Mouse (Mus musculus): ENCODE measurements around the gene Hexim2. TPM values are rescaled to one million over a fixed set of nuclear protein-coding genes. Genes with fewer than 3 reads are reported as not detected.

Hexim2 gene
- polyA plus RNA-seq, 1 experiment from 2014 or later, result 29.8 TPM

- WGBS, result 89% methylated on average over 6 of the region's 6 CpGs
- H3K9me3 ChIP-seq (ENCODE audit: control insufficient read depth, low read length), result no peaks in the 10 kb centered on the region
- no peak for ATAC-seq (ENCODE audit: low read depth)
- no peak overlapping the region for H3K4me2 ChIP-seq (ENCODE audit: low read depth, low read length)
- no peak overlapping the region for H3K4me3 ChIP-seq (ENCODE audit: low read depth, low read length)
- no peaks in the 10 kb centered on the region for H3K36me3 ChIP-seq (ENCODE audit: control insufficient read depth, insufficient read depth, low read length)
- H3K4me1 ChIP-seq (ENCODE audit: control insufficient read depth, insufficient read depth, low read length), result peaks cover 12% of the 10 kb centered on the region; the same call in 1 of the 2 replicates
- H3K27ac ChIP-seq (ENCODE audit: low read depth, low read length), result no peak overlapping the region
- H3K9ac ChIP-seq (replicated peaks; ENCODE audit: low read depth, low read length), result no peak overlapping the region
- H3K27me3 ChIP-seq (ENCODE audit: control insufficient read depth, insufficient read depth, low read length), result peaks cover 7% of the 10 kb centered on the region; the same call in 1 of the 2 replicates
Observed at GRCm38 (mm10) chr11:103105810-103106209, 26.4 kb upstream of the Hexim2 start.

GRCm38 (mm10) chr11:103106386-103106785, 25.8 kb upstream of the Hexim2 start:
- WGBS, result 56% methylated on average over 4 of the region's 4 CpGs

GRCm38 (mm10) chr11:103111301-103111700, 20.9 kb upstream of the Hexim2 start:
- Histone ChIP-seq H3K4me1 (ENCODE audit: control insufficient read depth, insufficient read depth, low read length) (0 out of 2 replicates have a peak, but pooled peaks cover 5% of the 10 kb centered on the region), H3K9ac (replicated peaks; ENCODE audit: low read depth, low read length) (no peak overlapping the region), H3K4me2 (ENCODE audit: low read depth, low read length) (peak overlapping the region; percentile 47; the same call in 1 of the 2 replicates), H3K4me3 (ENCODE audit: low read depth, low read length) (no peak overlapping the region), H3K27me3 (ENCODE audit: control insufficient read depth, insufficient read depth, low read length) (peaks cover 4% of the 10 kb centered on the region), H3K36me3 (ENCODE audit: control insufficient read depth, insufficient read depth, low read length) (no peaks in the 10 kb centered on the region), H3K27ac (ENCODE audit: low read depth, low read length) (no peak overlapping the region), H3K9me3 (ENCODE audit: control insufficient read depth, low read length) (no peaks in the 10 kb centered on the region)
- no peak for ATAC-seq (ENCODE audit: low read depth)
- 21% methylated on average over 10 of the region's 10 CpGs for WGBS

More at GRCm38 (mm10) chr11:103106386-103106785, 25.8 kb upstream of the Hexim2 start:
- H3K9ac ChIP-seq (replicated peaks; ENCODE audit: low read depth, low read length), result no peak overlapping the region
- H3K4me2 ChIP-seq (ENCODE audit: low read depth, low read length), result no peak overlapping the region
- no peak overlapping the region for H3K27ac ChIP-seq (ENCODE audit: low read depth, low read length)
- no peak overlapping the region for H3K4me3 ChIP-seq (ENCODE audit: low read depth, low read length)
- H3K36me3 ChIP-seq (ENCODE audit: control insufficient read depth, insufficient read depth, low read length), result no peaks in the 10 kb centered on the region
- no peaks in the 10 kb centered on the region for H3K9me3 ChIP-seq (ENCODE audit: control insufficient read depth, low read length)
- H3K4me1 ChIP-seq (ENCODE audit: control insufficient read depth, insufficient read depth, low read length), result peaks cover 8% of the 10 kb centered on the region; the same call in 1 of the 2 replicates
- no peak for ATAC-seq (ENCODE audit: low read depth)
- peaks cover 6% of the 10 kb centered on the region; the same call in 1 of the 2 replicates for H3K27me3 ChIP-seq (ENCODE audit: control insufficient read depth, insufficient read depth, low read length)

GRCm38 (mm10) chr11:103111881-103112551, 20.2 kb upstream of the Hexim2 start:
- Histone ChIP-seq H3K9me3 (ENCODE audit: control insufficient read depth, low read length) (no peaks in the 10 kb centered on the region), H3K4me3 (ENCODE audit: low read depth, low read length) (peak overlapping the region; percentile 21), H3K27ac (ENCODE audit: low read depth, low read length) (no peak overlapping the region), H3K4me2 (ENCODE audit: low read depth, low read length) (peak overlapping the region; percentile 47), H3K4me1 (ENCODE audit: control insufficient read depth, insufficient read depth, low read length) (0 out of 2 replicates have a peak, but pooled peaks cover 5% of the 10 kb centered on the region), H3K9ac (replicated peaks; ENCODE audit: low read depth, low read length) (peak overlapping the region; percentile 16), H3K27me3 (ENCODE audit: control insufficient read depth, insufficient read depth, low read length) (peaks cover 4% of the 10 kb centered on the region), H3K36me3 (ENCODE audit: control insufficient read depth, insufficient read depth, low read length) (no peaks in the 10 kb centered on the region)
- WGBS, result under 1% methylated on average over 28 of the region's 28 CpGs
- ATAC-seq (ENCODE audit: low read depth), result no peak

GRCm38 (mm10) chr11:103112552-103112912, 19.7 kb upstream of the Hexim2 start:
- H3K9ac ChIP-seq (replicated peaks; ENCODE audit: low read depth, low read length), result peak overlapping the region; percentile 16; the same call in 1 of the 2 replicates
- H3K36me3 ChIP-seq (ENCODE audit: control insufficient read depth, insufficient read depth, low read length), result no peaks in the 10 kb centered on the region
- peak overlapping the region; percentile 47 for H3K4me2 ChIP-seq (ENCODE audit: low read depth, low read length)
- no peak overlapping the region for H3K27ac ChIP-seq (ENCODE audit: low read depth, low read length)
- WGBS, result 11% methylated on average over 9 of the region's 9 CpGs
- H3K4me1 ChIP-seq (ENCODE audit: control insufficient read depth, insufficient read depth, low read length), result 0 out of 2 replicates have a peak, but pooled peaks cover 5% of the 10 kb centered on the region
- H3K9me3 ChIP-seq (ENCODE audit: control insufficient read depth, low read length), result no peaks in the 10 kb centered on the region
- no peak for ATAC-seq (ENCODE audit: low read depth)
- no peak overlapping the region for H3K4me3 ChIP-seq (ENCODE audit: low read depth, low read length)
- peaks cover 4% of the 10 kb centered on the region for H3K27me3 ChIP-seq (ENCODE audit: control insufficient read depth, insufficient read depth, low read length)

GRCm38 (mm10) chr11:103113005-103113404, 19.2 kb upstream of the Hexim2 start:
- 37% methylated on average over 12 of the region's 12 CpGs for WGBS
- no peak overlapping the region for H3K9ac ChIP-seq (replicated peaks; ENCODE audit: low read depth, low read length)
- 0 out of 2 replicates have a peak, but pooled peaks cover 5% of the 10 kb centered on the region for H3K4me1 ChIP-seq (ENCODE audit: control insufficient read depth, insufficient read depth, low read length)
- H3K27me3 ChIP-seq (ENCODE audit: control insufficient read depth, insufficient read depth, low read length), result peaks cover 4% of the 10 kb centered on the region
- H3K4me2 ChIP-seq (ENCODE audit: low read depth, low read length), result no peak overlapping the region
- H3K27ac ChIP-seq (ENCODE audit: low read depth, low read length), result no peak overlapping the region
- no peaks in the 10 kb centered on the region for H3K36me3 ChIP-seq (ENCODE audit: control insufficient read depth, insufficient read depth, low read length)
- no peaks in the 10 kb centered on the region for H3K9me3 ChIP-seq (ENCODE audit: control insufficient read depth, low read length)
- no peak overlapping the region for H3K4me3 ChIP-seq (ENCODE audit: low read depth, low read length)
- no peak for ATAC-seq (ENCODE audit: low read depth)

- Histone ChIP-seq H3K4me2 (ENCODE audit: low read depth, low read length) (no peak overlapping the region), H3K27ac (ENCODE audit: low read depth, low read length) (no peak overlapping the region), H3K36me3 (ENCODE audit: control insufficient read depth, insufficient read depth, low read length) (no peaks in the 10 kb centered on the region), H3K4me3 (ENCODE audit: low read depth, low read length) (no peak overlapping the region), H3K9ac (replicated peaks; ENCODE audit: low read depth, low read length) (no peak overlapping the region), H3K27me3 (ENCODE audit: control insufficient read depth, insufficient read depth, low read length) (peaks cover 4% of the 10 kb centered on the region), H3K9me3 (ENCODE audit: control insufficient read depth, low read length) (no peaks in the 10 kb centered on the region), H3K4me1 (ENCODE audit: control insufficient read depth, insufficient read depth, low read length) (peaks cover 12% of the 10 kb centered on the region)
- no peak for ATAC-seq (ENCODE audit: low read depth)
- WGBS, result 76% methylated on average over 4 of the region's 4 CpGs
Observed at GRCm38 (mm10) chr11:103113771-103114170, 18.5 kb upstream of the Hexim2 start.

- Histone ChIP-seq H3K9me3 (ENCODE audit: control insufficient read depth, low read length) (no peaks in the 10 kb centered on the region), H3K4me3 (ENCODE audit: low read depth, low read length) (peak overlapping the region; percentile 59), H3K4me1 (ENCODE audit: control insufficient read depth, insufficient read depth, low read length) (peaks cover 12% of the 10 kb centered on the region), H3K4me2 (ENCODE audit: low read depth, low read length) (peak overlapping the region; percentile 78), H3K27ac (ENCODE audit: low read depth, low read length) (peak overlapping the region; percentile 90; the same call in 1 of the 2 replicates), H3K9ac (replicated peaks; ENCODE audit: low read depth, low read length) (peak overlapping the region; percentile 74), H3K36me3 (ENCODE audit: control insufficient read depth, insufficient read depth, low read length) (no peaks in the 10 kb centered on the region), H3K27me3 (ENCODE audit: control insufficient read depth, insufficient read depth, low read length) (peaks cover 4% of the 10 kb centered on the region)
- whole genome bisulfite sequencing, result 89% methylated on average over 11 of the region's 11 CpGs
- no peak for ATAC-seq (ENCODE audit: low read depth)
Observed at GRCm38 (mm10) chr11:103114270-103114943, 17.8 kb upstream of the Hexim2 start.

Measured in neural tube, embryonic 14.5 days (tissue).